Mouse (Mus musculus) limb, embryonic 12.5 days (tissue): ENCODE data around the gene Ccnd3. TPM values are rescaled to one million over a fixed set of nuclear protein-coding genes. Genes with fewer than 3 reads are reported as not detected.
"Not testable (repeated sequence)": the region's sequence is repeated elsewhere in the genome, so short reads cannot be mapped to it uniquely, and the experiment has no call there.

ENCODE experiments used
- ATAC-seq: fragments of 200-750 bp; cut with Nextera tagmentation; 2 replicates; pipeline ENCODE4 v1.8.0; 2017; ENCODE audit warnings: low read depth, moderate TSS enrichment; ENCODE audit not compliant: insufficient number of reproducible peaks, insufficient read depth, low FRiP score, low TSS enrichment
- H3K27ac ChIP-seq: fragments of 300-500 bp; sonication (generic); 2 replicates; pipeline ENCODE4 v1.5.1; 2016; ENCODE audit warnings: mild to moderate bottlenecking, moderate library complexity
- H3K27me3 ChIP-seq: fragments of 300-500 bp; sonication (generic); 2 replicates; pipeline ENCODE4 v1.6.1; 2016; ENCODE audit warnings: mild to moderate bottlenecking, moderate library complexity
- H3K36me3 ChIP-seq: fragments of 300-500 bp; sonication (generic); 2 replicates; pipeline ENCODE4 v1.6.1; 2016; ENCODE audit warnings: mild to moderate bottlenecking, moderate library complexity
- H3K4me1 ChIP-seq: fragments of 300-500 bp; sonication (generic); replicated peaks from 2 replicates; pipeline ENCODE4 v1.6.1; 2016
- H3K4me2 ChIP-seq: fragments of 300-500 bp; sonication (generic); 2 replicates; pipeline ENCODE4 v1.6.1; 2016; ENCODE audit warnings: mild to moderate bottlenecking, moderate library complexity
- H3K4me3 ChIP-seq: fragments of 300-500 bp; sonication (generic); replicated peaks from 2 replicates; pipeline ENCODE4 v1.5.1; 2016; ENCODE audit warnings: mild to moderate bottlenecking
- H3K9ac ChIP-seq: fragments of 300-500 bp; sonication (generic); replicated peaks from 2 replicates; pipeline ENCODE4 v1.6.1; 2016; ENCODE audit warnings: mild to moderate bottlenecking, moderate library complexity
- H3K9me3 ChIP-seq: fragments of 300-500 bp; sonication (generic); 2 replicates; pipeline ENCODE4 v1.6.1; 2016; ENCODE audit warnings: mild to moderate bottlenecking, moderate library complexity
- WGBS: fragments of 180-500 bp; shearing (Covaris S2); methylation state at CpG from one replicate; pipeline ENCODE4 v1.1.7; 2016; 5-methylcytosine and 5-hydroxymethylcytosine counted together
- polyA plus RNA-seq: library from polyadenylated mRNA; unstranded; fragments of >200 nt; fragmentation: Nextera tagmentation; extraction: Ambion mirVana; gene quantifications from 2 replicates; pipeline ENCODE4 v1.2.1, GENCODE M21; 2016

The Ccnd3 gene
- polyA plus RNA-seq, 1 experiment from 2014 or later = 323 TPM

DNA sequence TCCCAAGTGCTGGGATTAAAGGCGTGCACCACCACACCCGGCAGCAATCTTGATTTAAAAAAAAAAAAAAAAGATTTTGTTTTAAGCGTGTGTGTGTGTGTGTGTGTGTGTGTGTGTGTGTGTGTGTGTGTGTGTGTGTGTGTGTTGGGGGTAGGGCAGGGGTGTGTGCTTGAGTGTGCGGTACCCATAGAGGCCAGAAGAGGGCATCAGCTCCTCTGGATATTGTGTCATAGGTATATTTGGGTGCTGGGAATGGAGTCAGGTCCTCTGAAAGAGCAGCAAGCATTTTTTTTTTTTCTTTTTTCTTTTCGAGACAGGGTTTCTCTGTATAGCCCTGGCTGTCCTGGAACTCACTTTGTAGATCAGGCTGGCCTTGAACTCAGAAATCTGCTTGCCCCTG, 119.7 kb downstream of the Ccnd3 start:
- H3K27ac ChIP-seq, H3K27me3 ChIP-seq, H3K9me3 ChIP-seq, H3K4me3 ChIP-seq, ATAC-seq, H3K4me1 ChIP-seq, H3K4me2 ChIP-seq, H3K9ac ChIP-seq: not testable (repeated sequence)
- peaks cover 72% of the 10 kb centered on the region for H3K36me3 ChIP-seq
- WGBS = 95% methylated on average over 4 of the region's 5 CpGs

DNA sequence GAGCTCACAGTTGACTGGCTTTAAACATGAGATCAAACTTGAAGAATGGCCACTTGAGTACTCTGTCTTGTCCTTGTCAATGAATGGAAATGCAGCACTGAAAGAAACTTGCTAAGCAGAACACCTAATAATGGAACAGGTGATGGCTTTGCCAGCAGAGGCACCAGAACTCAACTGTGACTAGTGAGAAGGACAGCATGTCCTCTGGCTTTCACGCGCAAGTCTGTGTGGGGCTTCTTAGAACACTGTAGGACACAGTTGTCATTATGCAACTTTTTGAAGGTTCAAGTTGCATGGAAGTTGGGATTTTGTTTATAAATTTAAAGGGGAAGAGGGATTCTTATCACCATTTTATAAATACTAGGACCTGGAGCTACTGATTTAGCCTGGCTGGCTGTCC, 120.2 kb downstream of the Ccnd3 start:
- no peak overlapping the region for H3K4me2 ChIP-seq
- no peak overlapping the region for H3K9ac ChIP-seq
- H3K4me1 ChIP-seq = peaks cover 9% of the 10 kb centered on the region; the same call in 1 of the 2 replicates
- no peak overlapping the region for H3K27ac ChIP-seq
- no peaks in the 10 kb centered on the region for H3K27me3 ChIP-seq
- peaks cover 67% of the 10 kb centered on the region for H3K36me3 ChIP-seq
- 0 out of 2 replicates have a peak, but pooled peaks cover 6% of the 10 kb centered on the region for H3K9me3 ChIP-seq
- ATAC-seq = no peak
- H3K4me3 ChIP-seq = no peak overlapping the region
- 95% methylated on average over 2 of the region's 2 CpGs for WGBS

DNA sequence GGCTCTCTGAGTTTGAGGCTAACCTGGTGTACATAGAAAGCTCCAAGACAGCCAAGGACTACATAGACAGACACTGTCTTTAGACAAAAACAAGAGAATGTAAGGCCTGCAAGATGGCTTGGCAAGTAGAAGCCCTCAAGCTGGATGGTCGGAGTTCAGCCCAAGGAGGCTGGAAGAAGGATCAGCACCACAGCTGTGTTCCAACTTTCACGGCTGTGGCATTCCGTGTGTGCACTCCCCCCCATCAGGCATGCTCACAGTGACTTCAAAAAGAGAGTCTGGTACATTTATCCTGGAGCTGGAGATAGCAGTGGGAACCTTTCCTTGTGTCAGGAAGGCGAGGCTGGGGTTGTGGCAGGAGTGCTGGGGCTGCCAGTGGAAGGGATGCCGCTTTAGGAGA, 121.2 kb downstream of the Ccnd3 start:
- WGBS = 90% methylated on average over 5 of the region's 5 CpGs
- ATAC-seq = no peak
- no peak overlapping the region for H3K4me2 ChIP-seq
- no peak overlapping the region for H3K9ac ChIP-seq
- H3K36me3 ChIP-seq = peaks cover 61% of the 10 kb centered on the region
- H3K4me1 ChIP-seq = peaks cover 16% of the 10 kb centered on the region
- H3K9me3 ChIP-seq = 0 out of 2 replicates have a peak, but pooled peaks cover 6% of the 10 kb centered on the region
- H3K27me3 ChIP-seq = no peaks in the 10 kb centered on the region
- no peak overlapping the region for H3K4me3 ChIP-seq
- H3K27ac ChIP-seq = no peak overlapping the region

DNA sequence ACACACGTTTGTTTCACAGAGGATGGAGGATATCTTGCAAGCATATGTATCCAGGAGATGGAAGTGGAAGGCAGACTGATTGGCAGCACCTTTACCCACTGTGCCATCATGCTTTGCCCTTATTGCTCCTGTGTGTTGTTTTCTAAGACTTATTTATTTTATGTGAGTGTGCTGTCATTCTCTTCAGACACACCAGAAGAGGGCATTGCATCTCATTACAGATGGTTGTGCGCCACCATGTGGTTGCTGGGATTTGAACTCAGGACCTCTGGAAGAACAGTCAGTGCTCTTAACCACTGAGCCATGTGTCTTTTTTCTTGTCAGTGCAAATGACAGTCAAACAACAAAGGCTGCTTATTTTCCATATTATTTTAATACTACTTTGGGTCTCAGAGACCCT, 122.9 kb downstream of the Ccnd3 start:
- peak overlapping the region; percentile 94; the same call in 1 of the 2 replicates for H3K27ac ChIP-seq
- WGBS = 74% methylated on average over 2 of the region's 2 CpGs
- ATAC-seq = no peak
- H3K36me3 ChIP-seq = peaks cover 44% of the 10 kb centered on the region
- 0 out of 2 replicates have a peak, but pooled peaks cover 6% of the 10 kb centered on the region for H3K9me3 ChIP-seq
- peaks cover 26% of the 10 kb centered on the region for H3K4me1 ChIP-seq
- no peaks in the 10 kb centered on the region for H3K27me3 ChIP-seq
- H3K4me3 ChIP-seq = no peak overlapping the region
- peak overlapping the region; percentile 92 for H3K4me2 ChIP-seq
- no peak overlapping the region for H3K9ac ChIP-seq

DNA sequence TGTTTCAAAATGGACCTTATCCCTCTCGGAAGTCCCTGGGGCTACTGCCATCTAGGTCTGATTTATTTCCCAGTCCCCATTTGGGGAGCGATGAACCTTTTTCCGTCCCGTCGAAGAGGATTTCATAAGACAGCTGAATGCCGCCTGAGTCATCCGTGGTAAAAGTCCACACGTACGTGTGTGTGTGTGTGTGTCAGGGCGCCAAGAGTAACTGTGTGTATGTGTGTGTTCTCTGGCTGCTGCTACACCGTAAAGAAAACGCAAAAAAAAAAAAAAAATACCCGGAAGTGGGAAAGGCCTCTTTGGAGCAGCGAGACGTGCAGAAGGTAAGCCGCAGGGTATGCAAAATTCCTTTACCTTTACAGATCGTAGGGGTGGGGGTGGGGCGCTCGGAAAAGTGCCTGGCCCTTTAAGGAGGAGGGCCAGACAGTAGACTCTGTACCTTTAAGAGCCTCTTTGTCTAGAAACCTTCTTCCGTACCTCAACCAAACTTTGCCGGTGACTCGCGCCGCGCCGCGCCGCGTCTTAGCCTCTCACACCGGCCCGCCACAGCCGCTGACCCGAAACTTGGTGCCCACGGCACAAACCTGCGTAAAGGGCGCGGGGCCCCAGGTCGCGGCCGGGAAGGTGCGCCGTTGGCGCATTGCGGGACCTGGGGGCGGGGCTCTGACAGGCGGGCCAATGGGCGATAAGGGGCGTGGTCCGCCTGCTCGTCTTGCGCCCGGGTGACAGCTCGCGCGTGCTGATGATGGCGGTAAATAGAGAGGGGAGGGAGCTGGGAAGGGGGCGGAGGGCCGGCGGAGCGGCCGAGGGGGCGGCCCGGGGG, 124.2 kb downstream of the Ccnd3 start:
- Histone ChIP-seq H3K9me3 (0 out of 2 replicates have a peak, but pooled peaks cover 5% of the 10 kb centered on the region), H3K27me3 (no peaks in the 10 kb centered on the region), H3K4me1 (peaks cover 26% of the 10 kb centered on the region), H3K27ac (peak overlapping the region; percentile 94), H3K36me3 (peaks cover 31% of the 10 kb centered on the region), H3K9ac (peak overlapping the region; percentile 73), H3K4me2 (peak overlapping the region; percentile 92), H3K4me3 (peak overlapping the region; percentile 66)
- under 1% methylated on average over 63 of the region's 63 CpGs for WGBS
- peak; percentile 91 for ATAC-seq

DNA sequence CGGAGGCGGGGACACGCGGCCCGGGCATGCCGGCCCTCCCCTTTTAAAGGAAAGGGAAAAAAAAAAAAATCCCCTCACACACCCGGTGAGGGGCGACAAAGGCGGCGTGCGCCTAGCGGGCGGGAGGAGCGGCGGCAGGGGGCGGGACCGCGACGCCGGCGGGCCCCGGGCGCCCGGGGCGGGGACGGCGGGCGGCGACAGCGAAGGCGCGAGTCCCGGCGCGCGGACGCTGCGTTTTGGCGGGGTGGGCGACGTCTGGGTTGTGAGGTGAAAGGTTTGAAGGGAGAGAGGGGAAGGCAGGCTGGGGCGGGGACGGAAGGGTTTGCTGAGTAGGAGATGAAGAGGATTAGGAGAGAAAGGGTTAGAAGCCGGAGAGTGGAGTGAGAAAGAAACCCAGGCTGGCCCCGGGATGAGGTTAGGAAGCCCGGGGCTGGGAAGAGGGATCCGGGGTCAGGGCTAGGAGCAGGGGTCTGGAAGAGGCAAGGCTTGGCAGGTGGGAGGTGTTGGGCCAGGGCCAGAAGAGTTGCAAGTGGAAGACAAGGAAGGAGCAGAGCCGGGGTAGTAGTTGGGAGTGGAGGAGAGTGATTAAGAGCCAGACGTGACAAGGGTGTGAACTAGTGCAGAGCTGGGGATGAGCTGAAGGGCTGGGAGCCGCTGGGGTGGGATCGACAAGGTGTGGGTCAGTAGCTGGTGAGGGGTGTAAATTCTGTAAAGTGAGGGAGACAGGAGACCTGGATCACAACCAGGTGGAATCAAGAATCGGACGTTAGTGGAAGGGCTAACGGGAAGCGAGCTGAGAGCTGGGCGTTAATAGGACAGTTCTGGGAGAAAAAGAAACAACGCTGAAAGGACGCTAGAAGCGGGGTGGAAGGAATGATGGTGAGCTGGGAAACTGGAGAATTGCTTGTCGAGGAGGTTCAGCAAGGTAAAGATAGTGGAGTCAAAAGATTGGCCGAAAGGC, 125.1 kb downstream of the Ccnd3 start:
- H3K4me3 ChIP-seq = peak overlapping the region; percentile 66
- H3K9me3 ChIP-seq = no peaks in the 10 kb centered on the region
- ATAC-seq = no peak
- H3K9ac ChIP-seq = peak overlapping the region; percentile 73
- H3K27ac ChIP-seq = peak overlapping the region; percentile 94
- peaks cover 26% of the 10 kb centered on the region for H3K4me1 ChIP-seq
- H3K27me3 ChIP-seq = no peaks in the 10 kb centered on the region
- H3K36me3 ChIP-seq = peaks cover 22% of the 10 kb centered on the region
- WGBS = under 1% methylated on average over 61 of the region's 61 CpGs
- peak overlapping the region; percentile 92 for H3K4me2 ChIP-seq

DNA sequence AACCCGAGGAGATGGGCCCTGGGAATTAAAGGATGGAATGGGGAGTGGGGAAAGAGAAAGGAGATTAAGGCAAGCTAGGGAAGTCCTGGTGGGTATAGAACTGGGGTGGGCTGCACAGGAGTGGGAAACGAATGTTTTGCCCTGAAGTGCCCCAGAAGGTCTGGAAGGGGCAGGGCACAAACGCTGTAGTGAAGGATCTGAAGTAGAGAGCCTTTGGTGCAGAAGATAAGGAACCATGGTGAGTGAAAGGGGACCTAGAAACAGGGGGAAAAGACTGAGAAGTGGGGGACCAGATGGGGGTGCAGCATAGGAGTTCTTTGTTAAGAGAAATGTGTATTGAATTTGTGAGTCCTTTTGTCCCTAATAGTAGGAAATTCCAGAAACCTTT, 125.8 kb downstream of the Ccnd3 start, which contains the start of gene Usp49:
Usp49 (plus strand) TSS at position 13 of the 388 bp plus-strand sequence.
- WGBS = 0% methylated on average over 3 of the region's 3 CpGs
- Histone ChIP-seq H3K4me2 (peak within 1 kb of the TSS; percentile 92), H3K36me3 (peaks cover 21% of the 10 kb centered on the region), H3K4me1 (peaks cover 26% of the 10 kb centered on the region), H3K9me3 (no peaks in the 10 kb centered on the region), H3K27me3 (no peaks in the 10 kb centered on the region), H3K4me3 (peak within 1 kb of the TSS; percentile 66), H3K9ac (peak within 1 kb of the TSS; percentile 73), H3K27ac (peak within 1 kb of the TSS; percentile 94)
- ATAC-seq = no peak

DNA sequence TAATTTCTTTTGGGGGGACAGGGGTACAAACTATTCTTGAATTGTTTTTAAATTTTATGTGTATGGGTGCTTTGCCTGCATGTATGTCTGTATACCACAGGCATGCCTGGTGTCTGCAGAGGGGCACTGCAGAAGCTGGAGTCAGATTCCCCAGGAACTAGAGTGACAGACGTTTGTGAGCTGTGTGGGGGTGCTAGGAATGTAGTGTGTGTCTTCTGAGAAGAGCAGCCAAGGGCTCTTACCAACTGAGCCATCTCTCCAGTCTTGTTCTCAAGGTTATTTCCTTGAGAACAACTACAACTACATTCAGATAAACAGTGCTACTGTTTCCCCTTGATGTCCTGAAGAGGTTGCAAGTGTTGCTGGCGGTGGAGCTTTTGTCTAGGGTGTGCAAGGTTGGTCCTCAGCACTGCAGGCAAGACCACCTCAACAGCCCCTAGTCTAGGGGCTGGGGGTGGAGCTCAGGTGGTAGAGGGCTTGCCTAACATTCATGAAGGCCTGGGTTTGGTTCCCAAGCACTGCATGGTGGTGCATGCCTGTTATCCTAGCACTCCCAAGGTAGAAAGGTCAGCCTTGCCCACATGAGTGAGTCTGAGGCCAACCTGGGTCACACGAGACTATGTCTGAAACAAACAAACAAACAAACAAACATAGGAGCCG, 127.5 kb downstream of the Ccnd3 start:
- Histone ChIP-seq H3K4me2 (no peak overlapping the region), H3K36me3 (peaks cover 19% of the 10 kb centered on the region; the same call in 1 of the 2 replicates), H3K4me1 (peaks cover 26% of the 10 kb centered on the region), H3K27ac (no peak overlapping the region), H3K9ac (no peak overlapping the region), H3K9me3 (no peaks in the 10 kb centered on the region), H3K27me3 (no peaks in the 10 kb centered on the region), H3K4me3 (no peak overlapping the region)
- 65% methylated on average over 4 of the region's 4 CpGs for WGBS
- no peak for ATAC-seq

DNA sequence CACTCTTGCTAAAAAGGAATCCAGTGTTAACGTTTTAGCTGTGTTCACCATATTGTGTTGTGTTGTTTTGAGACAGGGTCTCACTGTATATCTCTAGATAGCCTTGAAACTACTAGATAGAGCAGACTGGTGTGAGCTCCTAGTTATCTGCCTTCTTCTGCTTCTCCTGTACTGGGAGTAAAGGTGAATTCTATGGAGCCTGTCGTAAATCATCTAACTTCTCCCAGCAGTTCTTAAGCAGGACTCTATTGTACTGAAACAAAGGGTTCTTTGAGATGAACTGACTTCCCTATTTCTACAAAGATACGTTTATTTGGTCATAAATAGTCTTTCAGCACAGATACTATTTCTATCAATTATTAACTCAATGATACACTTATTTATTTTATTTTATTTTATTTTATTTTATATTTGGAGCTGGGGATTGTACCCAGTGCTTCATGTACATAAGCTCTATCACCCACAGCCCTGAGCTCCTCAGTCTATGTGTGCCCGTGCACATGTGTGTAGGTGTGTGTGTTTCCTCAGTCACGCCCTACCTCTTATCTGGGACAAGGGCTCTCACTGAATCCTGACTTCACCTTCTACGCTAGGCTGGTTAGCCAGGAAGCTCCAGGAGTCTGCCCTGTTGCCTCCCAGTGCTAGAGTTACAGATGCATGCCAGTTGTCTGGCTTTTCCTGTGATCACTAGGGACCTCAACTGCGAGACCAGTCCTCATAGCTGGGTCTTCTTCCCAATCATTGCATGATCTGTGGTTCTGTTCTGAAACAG, 129.3 kb downstream of the Ccnd3 start:
- no peaks in the 10 kb centered on the region for H3K9me3 ChIP-seq
- H3K27ac ChIP-seq = no peak overlapping the region

DNA sequence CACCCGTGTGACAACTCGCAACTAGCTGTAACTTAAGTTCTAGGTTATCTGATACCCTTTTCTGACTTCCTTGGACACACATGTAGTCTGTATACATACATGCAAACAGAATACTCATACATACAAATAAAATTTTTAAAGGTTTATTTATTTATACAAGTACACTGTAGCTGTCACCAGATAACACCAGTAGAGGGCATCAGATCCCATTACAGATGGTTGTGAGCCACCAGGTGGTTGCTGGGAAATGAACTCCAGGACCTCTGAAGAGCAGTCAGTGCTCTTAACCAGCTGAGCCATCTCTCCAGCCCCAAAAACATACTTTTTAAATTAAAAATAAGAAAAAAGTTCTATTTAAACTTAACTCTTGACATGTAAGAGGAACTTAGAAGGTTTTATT, 138.1 kb downstream of the Ccnd3 start:
- no peaks in the 10 kb centered on the region; the same call in 1 of the 2 replicates for H3K27me3 ChIP-seq
- no peak overlapping the region for H3K27ac ChIP-seq
- WGBS = 82% methylated on average over 2 of the region's 2 CpGs
- no peaks in the 10 kb centered on the region for H3K36me3 ChIP-seq
- no peak overlapping the region for H3K4me2 ChIP-seq
- ATAC-seq = no peak
- no peaks in the 10 kb centered on the region for H3K4me1 ChIP-seq
- no peak overlapping the region for H3K9ac ChIP-seq
- no peaks in the 10 kb centered on the region for H3K9me3 ChIP-seq
- H3K4me3 ChIP-seq = no peak overlapping the region

More for the DNA sequence above, 129.3 kb downstream of the Ccnd3 start:
- Histone ChIP-seq H3K4me1 (peaks cover 16% of the 10 kb centered on the region), H3K9ac (no peak overlapping the region), H3K36me3 (peaks cover 16% of the 10 kb centered on the region; the same call in 1 of the 2 replicates), H3K4me2 (no peak overlapping the region), H3K4me3 (no peak overlapping the region), H3K27me3 (no peaks in the 10 kb centered on the region; the same call in 1 of the 2 replicates)
- ATAC-seq = no peak
- WGBS = 80% methylated on average over 7 of the region's 7 CpGs
